Mouse (Mus musculus): ENCODE results near the gene Chrna1. TPM values are rescaled to one million over a fixed set of nuclear protein-coding genes. Genes with fewer than 3 reads are reported as not detected.

Chrna1 gene
- polyA plus RNA-seq, 1 experiment from 2014 or later: 0.20 TPM

DNA sequence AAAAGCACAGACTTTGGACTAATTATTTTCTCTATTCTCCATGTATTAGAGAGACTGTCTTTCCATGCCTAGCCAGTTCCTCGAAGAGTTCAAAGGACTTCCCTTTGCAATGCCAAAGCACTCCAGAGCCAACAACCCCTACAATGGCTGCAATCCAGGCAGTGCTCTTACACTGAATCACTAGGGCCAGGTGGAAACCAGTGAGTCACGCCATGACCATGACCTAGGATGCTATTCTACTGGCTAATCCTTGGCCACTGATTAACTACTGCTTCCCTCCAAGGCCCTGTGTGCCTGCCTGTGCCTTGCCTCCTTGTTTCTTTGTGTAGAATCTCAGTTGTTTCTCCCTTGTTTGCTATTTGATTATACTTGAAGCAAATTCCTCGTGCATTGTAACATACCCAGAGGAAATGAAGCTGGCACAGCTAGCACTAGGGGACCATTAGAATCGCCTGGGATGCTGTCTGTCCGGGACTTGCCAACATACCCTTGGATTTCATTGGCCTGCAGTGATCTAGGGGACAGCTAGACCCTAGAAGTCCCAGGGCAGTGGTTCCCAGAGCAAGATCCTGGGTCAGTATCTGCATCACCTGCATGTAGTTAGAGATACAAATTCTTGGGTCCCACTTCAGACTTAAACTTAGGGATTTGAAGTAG is 29.1 kb upstream of the Chrna1 start:
- Histone ChIP-seq H3K4me1 (ENCODE audit: control insufficient read depth, insufficient read depth, low read depth, low read length) (peaks cover 9% of the 10 kb centered on the region), H3K4me3 (ENCODE audit: low read length) (no peak overlapping the region), H3K27me3 (replicated peaks; ENCODE audit: control insufficient read depth, insufficient read depth, low read length) (no peaks in the 10 kb centered on the region), H3K36me3 (ENCODE audit: control insufficient read depth, insufficient read depth, low read length) (peaks cover 5% of the 10 kb centered on the region), H3K9me3 (ENCODE audit: control insufficient read depth, low read length) (no peaks in the 10 kb centered on the region), H3K27ac (ENCODE audit: low read depth, low read length) (no peak overlapping the region), H3K9ac (ENCODE audit: low read depth, low read length) (no peak overlapping the region), H3K4me2 (ENCODE audit: low read length) (no peak overlapping the region)
- WGBS: 82% methylated on average over 5 of the region's 5 CpGs
- ATAC-seq: no peak

DNA sequence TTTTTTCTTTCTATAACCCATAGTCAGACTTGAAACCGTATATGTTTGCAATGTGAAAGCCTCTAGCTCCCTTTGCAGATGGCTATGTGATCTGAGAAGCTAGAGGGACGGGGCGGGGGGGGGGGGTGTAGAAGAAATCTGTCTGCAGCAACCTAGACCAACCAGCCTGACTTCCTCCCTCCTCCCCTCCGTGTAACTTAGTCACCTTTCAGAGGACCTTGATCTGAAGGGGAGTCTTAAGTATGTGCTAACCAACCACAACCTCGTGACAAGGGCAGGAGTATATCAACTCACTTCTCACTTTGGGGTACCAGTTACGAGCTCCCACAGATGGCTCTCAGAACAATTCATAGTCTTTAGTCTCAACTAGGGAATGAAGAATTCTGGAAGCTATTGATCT is 28.3 kb upstream of the Chrna1 start:
- Histone ChIP-seq H3K4me3 (ENCODE audit: low read length) (no peak overlapping the region), H3K27me3 (replicated peaks; ENCODE audit: control insufficient read depth, insufficient read depth, low read length) (no peaks in the 10 kb centered on the region), H3K36me3 (ENCODE audit: control insufficient read depth, insufficient read depth, low read length) (peaks cover 5% of the 10 kb centered on the region; the same call in 1 of the 2 replicates), H3K4me2 (ENCODE audit: low read length) (no peak overlapping the region), H3K4me1 (ENCODE audit: control insufficient read depth, insufficient read depth, low read depth, low read length) (peaks cover 9% of the 10 kb centered on the region), H3K27ac (ENCODE audit: low read depth, low read length) (no peak overlapping the region), H3K9me3 (ENCODE audit: control insufficient read depth, low read length) (no peaks in the 10 kb centered on the region), H3K9ac (ENCODE audit: low read depth, low read length) (no peak overlapping the region)
- no peak for ATAC-seq
- WGBS: 93% methylated on average over 6 of the region's 6 CpGs

DNA sequence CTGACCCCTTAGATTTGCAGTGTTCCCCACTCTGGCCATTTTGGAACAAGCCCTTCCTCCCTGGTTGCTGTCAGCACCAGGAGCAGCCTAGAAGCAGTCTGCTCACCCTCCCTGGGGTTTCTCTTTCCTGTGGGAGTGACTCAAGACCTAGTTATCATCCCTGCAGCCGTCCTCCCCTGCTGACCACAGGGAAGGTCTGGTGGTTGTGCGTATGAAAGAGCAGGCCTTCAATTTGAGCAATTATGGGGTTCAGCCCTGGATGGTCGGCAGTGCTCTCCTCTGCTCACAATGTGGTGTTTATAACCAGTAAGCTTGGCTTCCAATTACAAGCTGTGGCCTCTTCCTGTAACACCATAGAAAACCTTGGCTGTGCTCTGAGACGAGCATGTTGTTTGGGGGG is 27.5 kb upstream of the Chrna1 start:
- no peaks in the 10 kb centered on the region for H3K9me3 ChIP-seq (ENCODE audit: control insufficient read depth, low read length)
- H3K9ac ChIP-seq (ENCODE audit: low read depth, low read length): no peak overlapping the region
- H3K4me3 ChIP-seq (ENCODE audit: low read length): no peak overlapping the region
- 54% methylated on average over 4 of the region's 4 CpGs for WGBS
- peaks cover 5% of the 10 kb centered on the region; the same call in 1 of the 2 replicates for H3K36me3 ChIP-seq (ENCODE audit: control insufficient read depth, insufficient read depth, low read length)
- peaks cover 9% of the 10 kb centered on the region for H3K4me1 ChIP-seq (ENCODE audit: control insufficient read depth, insufficient read depth, low read depth, low read length)
- H3K4me2 ChIP-seq (ENCODE audit: low read length): no peak overlapping the region
- no peaks in the 10 kb centered on the region for H3K27me3 ChIP-seq (replicated peaks; ENCODE audit: control insufficient read depth, insufficient read depth, low read length)
- no peak overlapping the region for H3K27ac ChIP-seq (ENCODE audit: low read depth, low read length)
- 0 out of 2 replicates have a peak, but pooled peaks have one; percentile 9 for ATAC-seq

DNA sequence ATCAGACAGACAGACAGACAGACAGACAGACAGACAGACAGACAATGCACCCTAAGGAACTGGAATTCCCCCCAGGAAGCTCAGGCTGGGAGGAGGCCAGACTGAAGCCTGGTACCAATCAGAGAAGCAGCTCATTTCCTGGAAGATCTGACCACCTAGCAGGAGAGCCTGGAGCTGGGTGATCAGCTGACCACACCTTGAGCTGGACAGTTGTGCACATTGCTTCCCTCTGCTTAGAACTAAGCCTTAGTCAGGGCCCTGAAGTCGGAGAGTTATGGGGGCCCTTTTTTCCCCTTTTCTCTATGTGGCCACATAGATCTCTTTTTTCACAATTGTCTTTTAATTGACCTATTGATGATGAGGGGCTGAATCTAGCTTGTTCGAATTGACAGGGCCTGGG is 27.0 kb upstream of the Chrna1 start:
- Histone ChIP-seq H3K36me3 (ENCODE audit: control insufficient read depth, insufficient read depth, low read length) (peaks cover 5% of the 10 kb centered on the region; the same call in 1 of the 2 replicates), H3K27ac (ENCODE audit: low read depth, low read length) (no peak overlapping the region), H3K4me1 (ENCODE audit: control insufficient read depth, insufficient read depth, low read depth, low read length) (peaks cover 9% of the 10 kb centered on the region), H3K4me3 (ENCODE audit: low read length) (no peak overlapping the region), H3K4me2 (ENCODE audit: low read length) (no peak overlapping the region), H3K9ac (ENCODE audit: low read depth, low read length) (no peak overlapping the region), H3K9me3 (ENCODE audit: control insufficient read depth, low read length) (no peaks in the 10 kb centered on the region), H3K27me3 (replicated peaks; ENCODE audit: control insufficient read depth, insufficient read depth, low read length) (no peaks in the 10 kb centered on the region)
- ATAC-seq: no peak
- WGBS: 68% methylated on average over 2 of the region's 2 CpGs

DNA sequence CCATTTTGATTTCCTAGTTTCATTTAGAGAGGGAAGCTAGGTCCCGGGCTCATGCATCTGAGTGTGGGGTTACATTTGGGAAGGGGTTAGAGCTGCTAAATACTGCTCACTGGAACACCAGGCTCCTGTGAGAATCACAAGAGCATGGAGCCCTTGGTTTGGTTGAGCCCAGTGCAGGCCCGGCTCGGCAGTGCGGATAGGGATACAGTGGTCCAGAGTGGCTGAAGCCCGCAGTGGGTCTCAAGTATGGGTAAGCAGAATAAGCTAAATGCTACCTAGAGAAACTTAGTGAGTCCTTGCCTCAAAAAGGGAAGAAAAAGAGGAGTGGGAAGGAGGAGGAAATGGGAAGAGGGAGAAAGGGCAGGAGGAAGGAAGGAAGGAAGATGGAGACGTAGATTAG is 26.5 kb upstream of the Chrna1 start:
- H3K9ac ChIP-seq (ENCODE audit: low read depth, low read length): no peak overlapping the region
- no peaks in the 10 kb centered on the region for H3K9me3 ChIP-seq (ENCODE audit: control insufficient read depth, low read length)
- H3K4me1 ChIP-seq (ENCODE audit: control insufficient read depth, insufficient read depth, low read depth, low read length): peaks cover 9% of the 10 kb centered on the region
- no peak for ATAC-seq
- 92% methylated on average over 6 of the region's 6 CpGs for WGBS
- H3K4me3 ChIP-seq (ENCODE audit: low read length): no peak overlapping the region
- no peaks in the 10 kb centered on the region for H3K27me3 ChIP-seq (replicated peaks; ENCODE audit: control insufficient read depth, insufficient read depth, low read length)
- no peak overlapping the region for H3K4me2 ChIP-seq (ENCODE audit: low read length)
- peaks cover 5% of the 10 kb centered on the region; the same call in 1 of the 2 replicates for H3K36me3 ChIP-seq (ENCODE audit: control insufficient read depth, insufficient read depth, low read length)
- no peak overlapping the region for H3K27ac ChIP-seq (ENCODE audit: low read depth, low read length)

DNA sequence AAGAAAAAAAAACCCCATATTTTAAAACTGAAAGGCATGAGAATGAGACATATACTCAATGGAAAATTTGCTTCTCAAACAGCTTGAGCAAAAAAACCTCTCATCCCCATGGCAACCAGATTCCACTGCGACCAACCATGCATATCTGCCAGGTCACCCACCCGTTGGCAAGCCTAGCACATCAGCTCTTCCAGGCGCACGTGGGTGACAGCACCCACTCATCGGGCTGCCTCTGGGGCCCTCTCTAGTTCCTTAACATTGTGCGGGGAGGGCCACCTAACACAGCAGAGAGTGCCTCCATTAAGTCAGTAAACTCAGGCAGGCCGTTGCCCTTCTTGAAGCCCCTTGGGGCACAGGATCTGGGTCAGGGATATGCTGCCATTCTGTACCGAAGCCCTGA is 24.9 kb upstream of the Chrna1 start:
- no peaks in the 10 kb centered on the region for H3K36me3 ChIP-seq (ENCODE audit: control insufficient read depth, insufficient read depth, low read length)
- H3K4me1 ChIP-seq (ENCODE audit: control insufficient read depth, insufficient read depth, low read depth, low read length): peaks cover 9% of the 10 kb centered on the region
- peak overlapping the region; percentile 50 for H3K27ac ChIP-seq (ENCODE audit: low read depth, low read length)
- no peaks in the 10 kb centered on the region for H3K27me3 ChIP-seq (replicated peaks; ENCODE audit: control insufficient read depth, insufficient read depth, low read length)
- no peak overlapping the region for H3K4me2 ChIP-seq (ENCODE audit: low read length)
- ATAC-seq: peak; percentile 76
- H3K9ac ChIP-seq (ENCODE audit: low read depth, low read length): no peak overlapping the region
- WGBS: 45% methylated on average over 8 of the region's 8 CpGs
- H3K4me3 ChIP-seq (ENCODE audit: low read length): no peak overlapping the region
- no peaks in the 10 kb centered on the region for H3K9me3 ChIP-seq (ENCODE audit: control insufficient read depth, low read length)

DNA sequence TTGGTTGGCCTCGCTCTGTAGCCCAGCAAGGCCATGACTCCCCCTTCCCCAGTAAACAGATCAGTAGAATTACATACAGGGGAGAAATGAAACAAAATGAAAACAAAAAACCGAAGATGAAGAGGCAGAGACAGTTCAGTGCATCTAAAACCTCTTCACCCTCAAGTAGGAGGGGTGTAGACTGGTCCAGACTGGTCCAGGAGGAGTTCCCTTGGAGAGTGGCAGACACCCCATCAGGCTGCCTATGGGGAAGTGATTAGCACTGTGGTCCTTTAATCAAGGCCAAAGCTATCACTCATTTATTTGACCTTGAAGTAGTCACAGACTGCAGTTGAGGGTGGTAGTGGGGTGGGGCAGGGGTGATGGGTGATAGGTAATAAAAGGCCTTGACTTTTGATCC is 24.4 kb upstream of the Chrna1 start:
- Histone ChIP-seq H3K9me3 (ENCODE audit: control insufficient read depth, low read length) (no peaks in the 10 kb centered on the region), H3K4me2 (ENCODE audit: low read length) (no peak overlapping the region), H3K4me1 (ENCODE audit: control insufficient read depth, insufficient read depth, low read depth, low read length) (peaks cover 9% of the 10 kb centered on the region), H3K27ac (ENCODE audit: low read depth, low read length) (no peak overlapping the region; the same call in 1 of the 2 replicates), H3K4me3 (ENCODE audit: low read length) (no peak overlapping the region), H3K36me3 (ENCODE audit: control insufficient read depth, insufficient read depth, low read length) (no peaks in the 10 kb centered on the region), H3K9ac (ENCODE audit: low read depth, low read length) (no peak overlapping the region), H3K27me3 (replicated peaks; ENCODE audit: control insufficient read depth, insufficient read depth, low read length) (no peaks in the 10 kb centered on the region)
- WGBS: 95% methylated on average over 2 of the region's 2 CpGs
- ATAC-seq: 0 out of 2 replicates have a peak, but pooled peaks have one; percentile 34

DNA sequence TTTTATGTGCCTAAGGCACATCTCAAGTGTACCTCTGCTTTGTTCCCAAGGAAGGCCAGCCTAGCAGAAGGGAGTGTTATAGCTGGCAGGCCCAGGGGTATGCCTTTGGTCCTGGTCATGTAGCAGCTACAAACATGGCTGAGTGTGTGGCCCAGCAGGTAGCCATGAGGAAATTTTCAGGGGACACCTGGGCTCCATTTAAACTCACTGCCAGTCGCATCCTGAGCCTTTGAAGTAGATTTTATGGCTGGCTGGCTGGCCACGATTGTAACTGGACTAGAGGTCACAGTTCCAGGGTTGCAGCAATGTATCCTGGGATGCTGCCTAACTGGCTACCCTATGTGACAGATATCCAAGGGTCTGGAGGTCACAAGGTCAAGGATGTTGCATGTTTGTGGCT is 20.5 kb upstream of the Chrna1 start:
- Histone ChIP-seq H3K4me2 (ENCODE audit: low read length) (no peak overlapping the region), H3K27ac (ENCODE audit: low read depth, low read length) (no peak overlapping the region), H3K27me3 (replicated peaks; ENCODE audit: control insufficient read depth, insufficient read depth, low read length) (no peaks in the 10 kb centered on the region), H3K9me3 (ENCODE audit: control insufficient read depth, low read length) (no peaks in the 10 kb centered on the region), H3K4me1 (ENCODE audit: control insufficient read depth, insufficient read depth, low read depth, low read length) (peaks cover 9% of the 10 kb centered on the region), H3K4me3 (ENCODE audit: low read length) (no peak overlapping the region), H3K36me3 (ENCODE audit: control insufficient read depth, insufficient read depth, low read length) (no peaks in the 10 kb centered on the region), H3K9ac (ENCODE audit: low read depth, low read length) (no peak overlapping the region)
- no peak for ATAC-seq
- 65% methylated on average over 2 of the region's 2 CpGs for WGBS

DNA sequence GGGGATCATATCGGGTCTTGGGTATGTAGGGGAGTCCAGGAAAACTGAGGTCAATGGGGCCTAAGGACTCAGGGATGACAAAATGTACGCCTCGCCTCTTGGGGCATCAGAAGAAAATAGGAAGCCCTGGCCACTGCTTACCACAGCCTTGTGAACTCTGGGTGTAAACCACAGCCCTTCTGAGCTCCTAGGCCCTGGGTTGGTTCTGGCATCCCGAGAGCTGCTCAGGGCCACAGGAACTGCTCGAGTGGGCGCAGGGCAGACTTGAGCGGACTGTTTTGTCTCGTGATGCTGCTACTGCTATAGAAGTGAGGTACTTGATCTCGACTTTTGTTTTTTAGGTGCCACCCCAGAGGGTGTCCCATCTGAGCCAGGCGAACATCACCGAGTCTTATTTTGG is 17.6 kb upstream of the Chrna1 start:
- 96% methylated on average over 11 of the region's 11 CpGs for WGBS
- Histone ChIP-seq H3K4me2 (ENCODE audit: low read length) (no peak overlapping the region), H3K27me3 (replicated peaks; ENCODE audit: control insufficient read depth, insufficient read depth, low read length) (no peaks in the 10 kb centered on the region), H3K36me3 (ENCODE audit: control insufficient read depth, insufficient read depth, low read length) (no peaks in the 10 kb centered on the region), H3K9ac (ENCODE audit: low read depth, low read length) (no peak overlapping the region), H3K4me1 (ENCODE audit: control insufficient read depth, insufficient read depth, low read depth, low read length) (no peaks in the 10 kb centered on the region), H3K27ac (ENCODE audit: low read depth, low read length) (no peak overlapping the region), H3K4me3 (ENCODE audit: low read length) (no peak overlapping the region), H3K9me3 (ENCODE audit: control insufficient read depth, low read length) (no peaks in the 10 kb centered on the region)
- no peak for ATAC-seq
